Mouse (Mus musculus): ENCODE results near the gene Stk39. TPM values are rescaled to one million over a fixed set of nuclear protein-coding genes. Genes with fewer than 3 reads are reported as not detected.
A peak's percentile ranks its signal among the peaks of the same experiment; 100 is the strongest.

The Stk39 gene
- total RNA-seq, 2 experiments from 2014 or later, result 0.36 TPM; not detected in 1

DNA sequence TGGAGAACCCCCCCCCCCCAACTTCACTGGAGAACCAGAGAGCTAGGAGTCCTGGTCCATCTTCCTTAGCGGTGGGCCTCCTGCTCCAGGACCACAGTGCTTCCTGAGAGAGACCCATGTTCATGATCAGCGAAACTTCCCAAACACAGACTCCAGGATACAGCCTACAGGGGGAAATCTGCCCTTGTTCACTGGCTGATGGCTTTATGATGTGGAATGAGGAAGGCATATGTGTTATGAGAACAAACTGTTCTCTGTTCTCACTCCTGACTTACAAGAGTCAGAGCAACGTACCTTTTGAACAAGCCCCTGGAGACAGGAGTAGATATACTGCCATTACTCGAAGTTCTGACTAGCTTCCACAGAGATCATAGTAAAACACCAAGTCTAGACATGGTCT, 42.6 kb downstream of the Stk39 start:
- ATAC-seq (replicated peaks; ENCODE audit: poor library complexity, severe bottlenecking), result no peak

DNA sequence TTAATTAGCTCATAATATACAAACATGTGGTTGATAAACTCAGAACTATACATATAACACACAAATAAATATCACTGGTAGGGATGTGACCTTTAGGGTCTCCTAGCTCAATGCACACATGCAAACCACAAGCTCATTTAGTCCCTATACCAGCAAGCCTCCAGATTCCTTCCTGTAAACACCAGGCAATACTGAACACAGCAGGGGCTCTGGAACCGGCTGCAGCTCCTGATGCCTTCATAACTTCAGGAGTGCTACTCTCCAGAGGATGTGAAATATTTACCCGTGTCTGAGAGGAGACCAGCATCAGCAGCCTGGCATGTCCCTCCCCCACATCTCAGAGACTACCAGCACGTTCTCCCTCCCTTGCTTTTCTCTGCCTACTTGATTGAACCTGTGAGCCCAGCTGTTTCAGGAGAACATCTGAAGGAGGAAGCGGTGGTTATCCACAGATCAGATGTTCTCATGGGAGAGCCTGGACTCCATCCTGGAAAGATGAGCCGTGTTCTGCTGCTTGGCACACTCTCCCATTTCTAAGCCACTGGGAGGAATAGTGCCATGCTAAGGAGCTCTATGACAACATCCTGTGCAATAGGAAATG, 45.0 kb downstream of the Stk39 start:
- no peak for ATAC-seq (replicated peaks; ENCODE audit: poor library complexity, severe bottlenecking)

DNA sequence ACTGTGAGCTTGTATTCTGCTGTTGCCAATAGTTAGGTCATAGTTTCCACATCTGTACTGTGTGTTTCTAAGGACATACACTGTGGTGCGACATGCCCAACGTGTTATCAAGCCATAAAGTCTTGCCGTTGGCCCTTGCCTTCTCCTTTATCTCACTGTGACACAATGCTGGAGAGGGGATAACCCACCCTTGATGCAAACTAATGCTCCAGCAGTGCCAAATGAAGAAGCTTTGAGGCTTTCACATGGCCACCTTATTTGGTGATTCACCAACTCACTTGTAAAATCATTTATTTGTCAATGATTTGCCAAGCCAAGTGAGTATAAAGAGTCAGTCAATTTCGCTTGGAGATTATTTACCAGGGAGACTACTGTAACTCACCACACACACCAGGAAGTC, 46.0 kb downstream of the Stk39 start:
- ATAC-seq (replicated peaks; ENCODE audit: poor library complexity, severe bottlenecking), result no peak

DNA sequence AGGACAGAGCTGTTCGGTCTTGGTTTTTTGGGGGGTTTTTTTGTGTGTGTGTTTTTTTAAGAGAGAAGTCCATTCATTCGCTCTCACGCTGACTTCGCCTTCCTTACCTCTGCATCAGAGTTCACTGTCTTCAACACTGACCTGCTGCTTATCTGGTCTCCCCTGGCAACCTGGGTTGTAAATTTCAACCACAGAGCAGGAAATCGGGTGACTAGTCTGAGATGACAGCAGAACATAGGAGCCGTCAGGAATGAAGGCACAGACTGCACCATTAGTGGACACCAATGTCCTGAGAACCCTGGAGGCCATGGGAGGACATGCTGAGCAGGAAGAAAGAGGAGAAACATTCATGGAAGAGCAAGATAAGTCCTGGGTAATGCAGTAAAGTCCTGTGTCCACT, 51.1 kb downstream of the Stk39 start:
- peak; percentile 14; the same call in 1 of the 2 replicates for ATAC-seq (replicated peaks; ENCODE audit: poor library complexity, severe bottlenecking)

DNA sequence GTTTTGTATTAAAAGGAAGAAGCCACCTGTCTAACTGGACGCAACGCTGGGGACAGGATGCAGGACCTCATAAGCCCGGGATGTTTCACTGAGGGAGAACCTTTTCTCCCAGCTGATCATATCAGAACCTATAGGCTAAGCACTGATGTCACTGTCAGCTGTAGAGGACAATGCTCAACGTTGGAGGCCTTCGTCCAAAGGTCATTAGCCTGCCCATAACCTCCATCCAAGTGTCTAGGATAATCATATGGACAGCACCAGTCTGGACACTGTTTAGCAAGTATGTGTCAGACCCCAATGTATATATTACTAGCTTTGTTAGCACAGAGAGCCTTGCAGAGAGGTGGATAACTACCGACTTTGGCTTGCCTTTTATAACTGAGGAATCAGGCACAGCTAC, 51.8 kb downstream of the Stk39 start:
- no peak for ATAC-seq (replicated peaks; ENCODE audit: poor library complexity, severe bottlenecking)

DNA sequence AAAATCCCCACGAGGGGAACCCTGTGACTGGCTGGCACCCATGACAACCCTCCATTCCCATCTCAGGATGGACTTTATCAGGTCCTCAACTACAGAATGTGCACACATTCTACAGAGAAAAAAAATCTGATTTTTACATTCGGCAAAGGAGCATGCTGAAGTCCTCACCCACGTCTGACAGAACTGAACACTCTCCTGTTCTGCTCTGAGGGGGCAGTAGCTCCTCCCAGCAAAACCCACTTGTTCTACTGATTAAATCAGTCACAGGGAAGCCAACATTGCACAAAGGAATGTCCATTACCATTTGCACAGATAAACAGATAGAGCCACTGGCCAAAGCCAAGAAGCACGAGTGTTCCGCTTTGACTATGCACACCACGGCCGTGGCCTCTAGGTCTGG, 52.3 kb downstream of the Stk39 start:
- ATAC-seq (replicated peaks; ENCODE audit: poor library complexity, severe bottlenecking), result no peak

DNA sequence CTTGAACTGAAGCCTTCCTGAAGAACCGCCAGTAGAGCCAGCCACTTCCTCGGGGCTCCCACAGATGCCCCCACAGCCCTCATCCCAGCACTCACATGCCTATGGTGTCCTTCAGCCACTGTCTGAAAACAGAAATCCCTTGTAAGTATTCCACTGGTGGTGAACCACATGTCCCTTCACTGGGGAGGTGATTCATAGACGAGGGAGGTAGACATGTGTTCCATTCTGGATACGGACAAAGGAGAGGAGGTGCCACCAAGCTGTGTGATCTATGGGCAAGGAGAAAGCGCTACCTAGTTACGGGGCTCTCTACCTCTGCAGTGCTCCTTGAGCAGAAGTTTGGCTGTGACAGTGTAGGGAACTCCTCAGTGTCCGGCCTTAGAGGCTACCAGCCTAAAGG, 52.9 kb downstream of the Stk39 start:
- ATAC-seq (replicated peaks; ENCODE audit: poor library complexity, severe bottlenecking), result no peak

DNA sequence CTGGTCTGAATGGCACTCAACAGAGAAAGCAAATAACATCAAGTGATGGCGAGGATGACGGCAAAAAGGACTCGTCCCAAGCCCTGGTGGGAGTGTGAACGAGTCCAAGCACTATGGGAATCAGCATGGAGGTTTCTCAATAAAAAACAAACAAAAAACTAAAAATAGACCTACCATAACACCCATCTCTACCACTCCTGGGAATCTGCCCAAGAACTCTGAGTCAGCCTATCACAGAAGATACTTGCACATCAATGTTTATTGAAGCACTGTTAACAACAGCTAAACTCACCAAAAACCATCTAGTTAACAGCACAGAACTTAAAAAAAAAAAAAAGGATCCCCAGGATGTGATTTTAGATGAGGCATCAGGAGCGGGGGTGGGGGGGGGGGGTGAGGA, 55.0 kb downstream of the Stk39 start:
- no peak for ATAC-seq (replicated peaks; ENCODE audit: poor library complexity, severe bottlenecking)

DNA sequence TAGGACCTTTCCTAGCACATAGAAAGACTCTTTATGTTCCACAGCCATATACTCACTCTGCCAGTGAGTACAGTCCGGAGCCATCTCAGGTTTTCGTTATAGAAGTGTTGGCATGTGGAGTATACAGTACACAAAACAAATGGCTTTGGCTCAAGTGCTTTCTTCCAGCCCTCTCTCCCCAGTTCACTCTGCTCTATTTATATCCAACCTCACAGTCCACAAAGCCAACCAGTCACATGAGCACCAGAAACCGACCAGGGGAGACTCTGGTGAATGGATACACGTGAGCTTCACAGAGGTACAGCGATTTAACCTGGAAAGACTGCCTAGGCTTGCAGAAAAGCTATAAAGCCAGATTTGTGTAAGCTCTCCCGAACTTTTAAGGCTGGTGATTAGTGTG, 56.4 kb downstream of the Stk39 start:
- ATAC-seq (replicated peaks; ENCODE audit: poor library complexity, severe bottlenecking), result no peak

DNA sequence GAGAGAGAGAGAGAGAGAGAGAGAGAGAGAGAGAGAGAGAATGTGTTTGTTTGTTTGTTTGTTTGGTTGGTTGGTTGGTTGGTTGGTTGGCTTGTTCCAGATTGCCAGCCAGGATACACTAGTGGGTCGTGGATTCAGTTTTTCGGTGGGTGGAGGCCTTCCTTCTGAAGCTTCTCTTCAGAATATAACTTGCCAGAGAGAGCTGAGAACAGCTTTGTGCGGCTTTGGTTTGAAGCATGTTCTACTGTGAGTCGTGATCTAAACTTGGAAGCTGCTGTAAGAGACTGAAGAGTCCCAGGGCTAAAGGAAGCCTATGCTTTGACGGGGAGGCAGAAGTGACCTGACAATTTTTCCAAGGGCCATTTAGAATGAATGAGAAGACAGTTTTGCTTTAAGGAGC, 59.9 kb downstream of the Stk39 start:
- no peak for ATAC-seq (replicated peaks; ENCODE audit: poor library complexity, severe bottlenecking)

DNA sequence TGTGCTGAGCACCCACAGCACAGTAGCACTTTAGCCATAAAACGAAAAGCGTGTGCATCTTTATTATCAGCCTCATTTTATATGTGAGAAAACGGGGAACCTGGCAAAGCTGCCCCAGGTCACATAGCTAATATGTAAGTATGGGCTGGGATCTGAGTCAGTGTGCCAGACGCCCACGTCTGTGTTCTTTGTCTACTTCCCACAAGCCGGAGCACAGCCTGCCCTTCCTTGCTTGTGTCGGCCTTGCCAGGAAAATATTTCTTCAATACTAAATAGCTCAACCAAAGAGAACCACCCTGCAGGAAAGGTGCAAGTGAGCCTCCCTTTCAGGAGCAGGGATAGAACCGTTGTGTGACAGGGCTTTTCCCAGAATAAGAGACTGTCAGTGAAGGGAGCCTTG, 60.9 kb downstream of the Stk39 start:
- no peak for ATAC-seq (replicated peaks; ENCODE audit: poor library complexity, severe bottlenecking)

DNA sequence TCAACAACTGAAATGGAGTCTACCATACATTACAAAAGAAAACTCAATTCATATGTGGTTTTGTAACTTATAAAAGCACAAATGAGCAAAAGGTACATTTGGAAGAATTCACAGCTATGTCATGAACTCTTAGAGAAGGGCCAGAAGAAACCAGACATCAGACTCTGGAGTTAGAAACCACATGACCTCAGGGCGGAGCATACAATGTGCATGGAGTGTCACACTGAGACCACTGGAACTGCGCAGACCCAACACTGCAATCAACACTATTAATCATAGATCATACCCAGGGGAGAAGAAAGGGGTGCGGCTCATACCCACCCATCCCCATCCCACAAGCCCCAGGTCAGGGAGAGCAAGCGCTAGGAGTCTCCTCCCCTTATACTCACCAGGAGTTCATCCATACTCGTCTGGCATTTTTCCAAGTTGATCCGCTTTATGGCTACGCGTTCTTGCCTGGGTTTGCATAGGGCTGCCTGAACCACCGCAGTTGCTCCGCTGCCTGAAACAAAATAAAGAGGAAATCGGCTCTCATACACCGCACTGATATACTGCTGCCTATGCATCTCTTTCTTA, 62.3 kb downstream of the Stk39 start:
- ATAC-seq (replicated peaks; ENCODE audit: poor library complexity, severe bottlenecking), result no peak

DNA sequence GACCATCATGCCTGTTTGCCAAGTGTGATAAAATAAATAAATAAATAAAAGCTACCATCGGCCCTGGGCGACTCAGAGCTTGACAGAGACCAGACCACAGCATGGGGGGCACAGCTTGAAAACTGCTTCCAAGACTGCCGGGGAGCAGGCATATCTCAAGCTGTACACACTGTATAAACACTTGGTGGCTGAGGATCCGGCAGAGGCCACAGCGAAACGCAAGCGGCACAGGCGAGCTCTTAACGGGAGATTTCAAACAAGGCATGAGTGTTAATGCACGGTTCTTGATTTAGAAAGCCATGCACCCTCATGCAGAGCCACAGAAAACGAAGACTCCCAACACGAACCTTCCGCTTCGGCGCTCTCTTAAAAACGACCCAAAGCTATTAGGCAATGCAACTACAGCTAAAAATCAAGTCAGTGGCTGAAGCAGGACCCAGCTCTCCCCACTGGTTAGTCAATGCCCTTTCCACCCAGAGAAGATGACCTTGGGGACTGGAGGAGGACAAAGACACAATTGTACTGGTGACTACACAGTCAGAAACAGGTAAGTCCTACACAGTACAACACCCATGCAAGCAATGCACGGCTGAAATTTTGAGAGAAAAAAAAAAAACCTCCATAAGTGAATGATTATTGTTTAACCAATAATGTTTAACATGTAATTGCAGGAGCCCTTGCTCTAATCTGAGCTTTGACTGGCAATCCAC, 63.6 kb downstream of the Stk39 start:
- no peak for ATAC-seq (replicated peaks; ENCODE audit: poor library complexity, severe bottlenecking)

DNA sequence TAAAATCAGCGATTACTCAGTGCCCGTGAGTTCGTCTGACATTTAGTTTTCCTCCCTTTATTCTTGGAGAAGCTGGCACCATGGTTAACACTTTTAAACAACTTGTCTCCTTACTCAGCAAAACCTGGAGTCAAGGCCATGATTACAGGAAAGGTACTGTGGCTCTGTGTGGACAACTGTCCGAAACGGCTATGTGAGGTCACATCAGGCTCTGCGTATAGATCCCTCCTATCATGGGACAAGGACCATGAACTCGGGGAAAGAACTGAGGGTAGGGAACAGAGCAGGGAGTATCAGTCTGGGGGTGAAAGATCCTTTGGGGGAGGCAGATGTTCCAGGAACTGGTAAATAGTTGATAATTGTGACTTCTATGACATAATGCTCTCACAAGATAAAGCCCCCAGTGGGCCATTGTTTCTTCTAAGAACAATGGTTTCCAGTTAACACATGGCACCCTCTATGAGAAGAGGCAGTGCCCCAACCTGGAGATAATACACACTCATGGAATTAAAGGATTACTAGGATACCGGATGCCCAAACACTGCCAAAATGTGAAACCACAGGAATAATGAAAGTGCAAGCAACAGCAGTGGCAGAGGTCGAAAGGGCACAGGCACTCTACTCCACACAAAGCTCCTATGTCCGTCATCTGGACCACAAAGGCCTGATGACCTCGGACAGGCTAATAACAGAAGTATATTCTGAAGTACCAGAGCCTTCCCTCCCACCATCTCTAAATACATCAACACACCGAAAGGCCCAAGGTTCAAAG, 64.7 kb downstream of the Stk39 start:
- no peak for ATAC-seq (replicated peaks; ENCODE audit: poor library complexity, severe bottlenecking)

DNA sequence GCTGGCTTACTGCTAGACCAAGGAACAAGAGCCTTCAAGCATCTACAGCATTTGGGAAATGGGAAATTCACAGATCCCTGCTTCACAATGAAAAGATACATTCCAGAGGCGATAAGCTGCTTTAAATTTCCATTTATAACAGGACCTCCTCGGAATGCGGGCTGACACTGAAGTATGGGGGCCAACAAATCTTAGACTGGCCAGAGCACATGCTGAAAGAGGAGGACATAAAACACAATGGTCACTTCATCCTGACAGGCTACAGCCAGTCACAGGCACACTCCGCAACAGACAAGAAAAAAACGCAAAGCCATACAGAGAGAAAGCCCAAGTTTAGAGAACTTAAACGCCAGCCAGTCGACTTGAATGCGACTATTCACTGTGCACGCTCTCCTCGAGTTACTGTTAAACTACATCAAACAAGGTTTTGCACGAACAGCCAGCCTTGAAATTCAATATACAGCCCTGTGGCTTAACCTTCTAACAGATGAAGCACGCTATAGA, 65.4 kb downstream of the Stk39 start:
- no peak for ATAC-seq (replicated peaks; ENCODE audit: poor library complexity, severe bottlenecking)

DNA sequence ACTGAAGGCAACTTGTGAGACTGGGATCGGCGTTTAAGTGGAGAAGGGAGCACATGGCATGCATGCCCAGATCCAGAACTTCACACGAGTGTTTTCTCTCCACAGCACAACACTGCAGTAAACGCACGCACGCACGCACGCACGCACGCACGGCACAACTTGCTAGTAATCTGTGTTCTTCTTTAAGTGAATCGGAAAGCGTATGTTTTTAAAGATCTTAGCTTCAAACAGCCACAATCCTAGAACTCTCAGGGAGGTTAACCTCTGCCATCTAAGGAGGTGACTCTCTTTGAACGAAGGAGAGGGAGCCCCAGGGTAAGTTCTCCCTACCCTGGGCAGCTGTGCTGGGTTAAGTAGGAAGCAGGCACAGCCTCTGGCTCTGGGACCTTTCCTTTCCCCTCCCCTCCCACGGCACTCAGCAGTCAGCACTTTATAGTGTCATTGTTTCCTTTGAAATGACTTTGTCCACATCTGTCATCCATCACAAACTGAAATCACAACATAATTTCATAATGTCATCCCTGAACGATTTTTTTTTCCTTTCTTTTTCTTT, 66.8 kb downstream of the Stk39 start:
- ATAC-seq (replicated peaks; ENCODE audit: poor library complexity, severe bottlenecking), result peak; percentile 59

DNA sequence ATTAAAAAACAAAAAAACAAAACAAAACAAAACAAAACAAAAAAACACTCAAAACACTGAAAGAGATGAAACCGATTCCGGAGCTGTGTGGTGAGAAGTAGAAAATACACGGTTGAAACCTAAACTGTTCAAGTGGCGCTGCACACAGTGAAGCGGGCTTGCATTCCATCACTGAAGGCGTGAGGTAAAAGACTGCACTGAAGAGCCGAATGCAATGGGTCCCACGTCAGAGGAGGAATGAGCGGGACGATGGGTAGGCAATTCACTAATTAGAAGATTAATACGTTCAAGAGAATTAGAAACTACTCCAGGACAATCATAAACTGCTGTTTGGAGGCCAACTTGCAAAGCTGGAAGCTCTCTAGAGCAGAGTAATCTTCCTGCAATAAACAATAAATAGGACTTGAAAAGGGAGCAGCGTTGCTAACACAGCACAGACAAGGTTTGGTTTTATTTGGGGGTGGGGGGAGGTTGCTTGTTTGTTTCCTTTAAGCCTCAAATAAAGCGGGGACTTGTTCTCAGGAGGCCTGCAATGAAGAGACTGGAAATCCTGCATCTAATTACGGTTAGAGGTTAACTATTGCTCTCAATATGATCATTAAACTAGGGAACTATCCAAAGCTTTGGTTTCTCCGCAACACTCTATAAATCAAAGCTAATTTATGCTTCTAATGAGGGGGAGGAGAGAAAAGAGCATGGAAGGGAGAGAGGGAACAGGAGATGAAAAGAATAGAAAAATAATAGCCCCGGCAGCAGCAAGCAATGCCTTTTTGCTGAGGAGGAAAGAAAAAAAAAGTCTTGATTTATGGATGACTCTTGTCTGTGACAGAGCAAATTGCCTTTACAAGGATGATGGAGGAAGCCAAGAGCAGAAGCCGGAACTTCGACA, 67.5 kb downstream of the Stk39 start:
- ATAC-seq (replicated peaks; ENCODE audit: poor library complexity, severe bottlenecking), result no peak

DNA sequence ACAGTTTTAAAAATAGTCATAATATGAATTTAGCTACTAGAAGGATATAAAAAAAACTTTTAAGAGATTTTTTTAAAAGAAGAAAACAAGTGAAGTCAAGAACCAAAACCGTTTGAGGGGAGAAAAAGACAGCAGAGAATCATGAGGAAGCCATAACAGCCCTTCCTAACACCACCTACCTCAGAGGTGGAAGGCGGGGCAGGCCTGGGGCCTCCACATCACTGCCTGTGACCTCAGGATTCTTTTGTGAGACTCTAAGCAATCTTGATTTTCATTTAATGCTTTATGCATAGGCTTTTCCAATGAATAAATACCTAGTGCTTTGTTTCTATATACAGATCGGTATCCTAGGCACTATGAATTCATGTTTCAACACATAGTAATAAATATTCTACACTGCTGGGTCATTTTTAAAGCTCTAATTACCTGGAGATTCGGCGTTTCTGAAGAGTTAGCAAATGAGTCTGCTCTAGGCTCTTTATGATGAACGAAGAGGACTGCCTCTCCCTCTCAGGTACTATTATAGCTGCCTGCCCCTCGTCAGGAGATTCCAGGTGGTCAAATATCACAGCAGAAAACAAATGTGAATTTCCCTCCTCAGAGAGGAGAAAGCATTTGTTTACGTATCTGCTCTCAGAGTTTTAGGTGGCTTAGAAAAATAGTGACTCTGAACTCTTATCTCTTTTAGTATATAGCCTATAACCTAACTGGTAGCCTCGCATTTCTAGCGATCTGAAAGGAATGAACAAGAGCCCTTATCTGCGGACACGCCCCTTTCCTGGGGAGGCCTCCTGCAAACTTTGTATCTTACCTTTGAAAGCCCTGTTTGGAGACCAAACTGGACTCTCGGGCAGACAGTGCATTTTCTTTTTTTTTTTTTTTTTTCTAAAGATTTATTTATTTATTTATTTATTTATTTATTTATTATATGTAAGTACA, 78.2 kb downstream of the Stk39 start:
- ATAC-seq (replicated peaks; ENCODE audit: poor library complexity, severe bottlenecking), result no peak
